Mouse (Mus musculus): ENCODE data around the gene Rad51c.

The Rad51c gene

DNA sequence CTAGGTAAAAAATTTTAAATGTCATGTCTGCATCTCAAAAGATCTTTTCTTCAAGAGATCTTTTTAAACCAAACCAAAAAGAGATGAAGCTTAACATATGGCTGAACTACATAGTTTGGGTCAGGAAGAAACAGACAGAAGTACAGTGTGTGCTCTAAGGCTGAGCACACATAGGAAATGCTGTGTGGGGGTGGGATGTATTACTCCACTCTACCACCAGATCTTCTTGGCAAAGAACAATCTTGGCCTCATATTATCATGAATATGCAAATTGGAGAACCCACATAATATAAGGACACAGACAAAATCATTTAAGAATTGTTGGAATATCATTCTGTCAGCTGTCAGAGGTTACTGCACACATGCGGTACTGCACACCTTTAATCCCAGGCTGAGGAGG is 19.1 kb downstream of the Rad51c start:
- in situ Hi-C loops (cut with MboI; ENCODE audit: low sequenced_read_pairs): no loop called here

DNA sequence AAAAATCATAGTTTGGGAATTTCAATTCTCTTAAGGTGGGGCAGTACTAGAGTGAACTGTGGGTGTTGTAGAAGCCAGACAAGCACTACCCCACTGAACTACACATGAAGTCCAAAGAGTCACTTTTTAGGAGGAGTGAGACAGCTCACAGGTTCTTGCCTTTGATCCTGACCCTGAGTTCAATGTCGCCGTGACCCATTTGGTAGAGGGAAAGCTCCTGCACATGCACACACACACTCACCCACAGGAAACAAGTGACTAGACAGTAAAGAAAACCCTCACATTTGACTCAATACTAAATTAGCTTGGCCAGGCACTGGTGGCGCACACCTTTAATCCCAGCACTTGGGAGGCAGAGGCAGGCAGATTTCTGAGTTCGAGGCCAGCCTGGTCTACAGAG is 20.2 kb downstream of the Rad51c start:
- in situ Hi-C loops (cut with MboI; ENCODE audit: low sequenced_read_pairs): no loop called here

DNA sequence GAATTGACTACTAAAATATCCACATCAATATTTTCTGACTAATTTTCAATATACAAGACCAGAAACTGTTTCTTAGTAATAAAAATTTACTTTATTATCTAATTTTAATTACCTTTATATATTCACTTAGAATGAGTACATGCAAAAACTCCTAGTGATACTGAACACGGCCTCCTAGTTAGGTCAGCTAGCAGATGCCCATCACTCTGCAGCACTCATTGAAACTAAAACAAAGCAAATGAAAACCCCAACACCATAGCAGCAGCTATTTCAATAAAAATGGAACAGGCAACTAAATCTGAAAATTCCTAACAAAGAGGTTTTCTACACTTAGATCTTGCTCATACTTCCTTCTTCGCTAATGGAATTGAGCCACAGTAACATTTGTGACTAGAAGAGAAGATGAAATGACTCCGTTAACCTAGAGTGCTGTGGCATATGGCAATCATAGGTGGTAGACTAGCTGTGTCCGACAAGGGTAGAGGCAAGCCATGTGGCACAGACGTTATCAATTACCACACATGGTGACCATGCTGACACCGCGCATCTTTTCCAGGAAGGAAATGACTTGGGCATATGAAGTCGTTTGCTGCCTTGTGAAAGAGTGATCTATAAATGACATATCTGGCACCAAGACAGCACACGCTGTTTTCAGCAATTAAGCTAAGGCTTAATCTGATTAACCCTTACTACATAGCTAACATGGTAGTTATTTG is 36.7 kb downstream of the Rad51c start:
- in situ Hi-C loops (cut with MboI; ENCODE audit: low sequenced_read_pairs): no loop called here

DNA sequence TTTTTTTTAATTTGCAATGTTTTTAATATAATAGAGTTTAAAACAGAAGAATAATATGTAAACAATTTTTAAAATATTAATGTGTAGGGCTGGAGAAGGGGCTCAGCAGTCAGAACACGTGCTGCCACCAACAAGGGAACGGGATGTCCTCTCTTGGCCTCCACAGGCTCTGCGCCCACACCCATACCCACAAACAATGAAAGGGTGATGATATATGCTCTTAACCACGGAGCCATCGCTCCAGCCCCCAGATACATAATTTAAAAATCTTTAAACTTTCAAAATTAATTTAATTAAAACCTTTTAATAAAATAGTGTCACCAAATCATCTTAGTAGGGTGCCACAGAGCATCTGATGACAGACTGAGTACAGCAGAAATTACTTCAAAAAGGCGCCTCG is 37.7 kb downstream of the Rad51c start:
- in situ Hi-C loops (cut with MboI; ENCODE audit: low sequenced_read_pairs): no loop called here

DNA sequence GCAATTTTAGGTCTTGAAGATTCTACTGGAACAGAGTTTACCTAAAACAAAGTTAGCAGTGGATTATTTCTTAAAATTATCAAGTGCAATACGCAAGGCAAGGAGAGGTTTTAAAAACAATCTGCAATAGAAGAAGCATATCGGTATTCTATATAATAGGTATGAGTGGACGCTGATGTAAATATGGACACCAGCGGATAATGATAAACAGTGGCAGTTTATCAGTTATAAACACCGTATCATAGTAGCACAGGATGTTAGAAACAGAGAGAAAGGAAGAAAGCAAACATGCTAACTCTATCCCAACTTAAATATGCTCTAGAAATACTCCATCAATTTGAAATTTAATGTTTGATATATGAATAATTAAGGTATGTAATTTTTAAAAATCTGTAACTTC is 39.6 kb downstream of the Rad51c start:
- in situ Hi-C loops (cut with MboI; ENCODE audit: low sequenced_read_pairs): no loop called here

DNA sequence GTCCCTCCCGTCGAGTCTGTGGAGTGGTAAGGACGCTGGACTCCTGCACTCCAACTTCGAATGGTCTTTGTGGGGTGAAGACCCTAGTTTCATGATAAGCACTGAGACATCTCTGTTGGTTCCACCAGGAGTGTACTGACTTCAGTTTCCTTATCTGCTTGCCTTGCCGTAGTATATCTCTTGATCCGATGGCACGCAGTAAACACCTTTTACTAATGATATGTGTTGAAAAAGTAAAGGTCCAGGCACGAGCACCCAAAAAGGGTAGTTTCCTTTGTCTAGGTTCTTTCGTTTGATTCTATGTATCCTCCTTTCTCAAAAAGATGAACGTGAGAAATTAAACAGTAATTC is 45.5 kb downstream of the Rad51c start:
- in situ Hi-C loops (cut with MboI; ENCODE audit: low sequenced_read_pairs): no loop called here

DNA sequence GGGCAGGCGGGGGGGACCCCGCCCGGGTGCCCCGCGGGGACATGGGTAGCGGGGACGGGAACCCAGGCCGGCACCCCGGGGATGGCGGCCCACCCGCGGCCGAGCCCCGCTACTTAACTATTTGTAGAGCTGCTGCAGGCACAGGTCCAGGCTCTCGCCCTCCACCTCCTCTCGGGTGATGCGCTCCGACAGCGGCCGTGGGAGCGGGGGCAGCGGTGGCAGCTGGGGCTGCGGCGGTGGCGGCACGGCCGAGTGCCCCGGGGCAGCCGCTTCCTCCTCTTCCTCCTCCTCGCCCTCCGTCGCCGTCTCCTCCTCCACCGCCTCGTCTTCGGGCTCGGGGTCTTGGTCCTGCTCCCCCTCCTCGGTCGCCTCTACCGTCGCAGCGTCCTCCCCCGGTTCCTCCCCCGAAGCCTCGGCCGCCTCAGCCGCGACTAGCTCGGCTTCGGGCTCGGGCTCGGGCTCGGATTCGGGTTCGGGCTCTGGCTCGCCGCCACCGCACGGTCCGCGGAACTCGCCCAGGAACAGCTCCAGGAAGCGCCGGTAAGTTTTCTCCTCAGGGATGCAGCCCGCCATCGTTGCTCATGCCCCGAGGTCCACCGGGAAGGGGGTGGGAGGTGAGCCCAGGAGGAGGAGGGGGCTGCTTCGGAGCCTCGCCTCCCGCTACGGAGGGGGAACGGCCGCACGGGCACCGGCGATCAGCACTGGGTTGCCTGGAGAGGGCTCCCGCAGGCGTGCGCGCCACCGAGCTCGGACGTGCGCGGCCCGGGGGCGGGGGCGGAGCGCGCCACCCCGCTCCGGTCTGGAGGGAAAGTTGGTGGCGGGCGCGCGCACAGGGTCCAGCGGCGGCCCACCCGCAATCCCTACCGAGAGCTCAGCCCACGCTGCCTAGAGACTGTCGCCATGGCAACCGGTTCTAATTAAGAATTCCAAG is 46.2 kb downstream of the Rad51c start, which contains the start of gene Ppm1e:
Ppm1e (minus strand) TSS at position 693 of the 931 bp plus-strand sequence.
- in situ Hi-C loops (cut with MboI; ENCODE audit: low sequenced_read_pairs): no loop called here

DNA sequence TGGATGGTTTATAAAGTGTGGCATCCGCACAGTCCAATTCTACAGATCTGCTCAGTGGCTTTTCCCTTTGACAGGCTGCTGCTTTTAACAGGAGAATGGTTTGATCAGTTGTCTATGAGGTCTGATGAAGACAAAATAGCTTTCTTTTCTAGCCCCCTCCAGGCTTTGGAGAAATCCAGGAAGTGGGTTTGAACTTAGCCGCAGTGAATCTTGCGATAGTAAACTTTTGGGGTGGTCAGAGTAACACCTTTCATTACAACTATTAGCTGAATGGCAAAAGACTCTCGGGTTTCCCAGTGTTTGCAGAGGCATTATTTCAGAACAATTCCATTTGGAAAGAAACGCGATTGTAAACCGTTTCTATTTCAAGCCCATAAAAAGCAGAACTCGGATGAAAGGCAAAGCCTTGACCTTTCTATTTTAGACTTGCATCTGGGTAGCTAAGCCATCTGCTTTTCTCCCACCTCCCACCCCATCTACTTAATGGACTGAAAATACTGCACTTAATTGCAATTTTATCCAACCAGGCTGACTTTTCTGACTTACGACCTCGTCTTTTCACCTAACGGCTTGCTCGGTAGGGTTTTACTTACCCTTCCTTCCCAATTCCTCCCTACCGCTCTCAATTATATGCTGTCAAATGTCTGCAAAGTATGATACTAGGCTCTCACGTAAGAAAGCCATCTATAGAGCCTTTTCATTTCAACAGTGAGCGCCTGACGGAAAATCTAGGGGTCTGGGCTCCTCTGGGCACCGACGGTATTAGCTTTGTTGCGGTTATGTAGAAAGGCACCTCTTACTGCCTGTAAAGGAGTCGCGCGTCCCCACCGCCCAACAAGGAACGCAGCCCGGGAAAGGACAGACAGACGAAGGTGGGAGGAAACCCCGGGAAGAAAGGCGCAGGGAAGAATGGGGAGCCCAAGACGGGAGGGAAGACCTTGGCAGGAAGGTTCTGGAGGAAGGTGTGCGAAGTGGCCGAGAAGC is 47.1 kb downstream of the Rad51c start:
- in situ Hi-C loops (cut with MboI; ENCODE audit: low sequenced_read_pairs): no loop called here

DNA sequence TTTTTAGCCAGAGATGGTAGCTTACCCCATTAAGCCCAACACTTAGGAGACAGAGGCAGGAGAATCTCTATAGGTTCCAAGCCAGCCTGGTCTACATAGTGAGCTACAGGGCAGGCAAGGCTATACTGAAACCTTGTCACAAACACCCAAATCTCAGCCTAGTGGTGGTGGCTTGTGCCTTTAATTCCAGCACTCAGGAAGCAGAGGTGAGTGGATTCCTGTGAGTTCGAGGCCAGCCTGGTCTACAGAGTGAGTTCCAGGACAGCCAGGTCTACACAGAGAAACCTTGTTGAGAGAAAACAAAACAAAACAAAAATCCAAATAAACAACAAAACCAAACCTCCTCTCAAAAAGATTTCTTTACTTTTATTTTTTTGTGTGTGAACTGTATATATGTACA is 49.9 kb downstream of the Rad51c start:
- in situ Hi-C loops (cut with MboI; ENCODE audit: low sequenced_read_pairs): no loop called here

DNA sequence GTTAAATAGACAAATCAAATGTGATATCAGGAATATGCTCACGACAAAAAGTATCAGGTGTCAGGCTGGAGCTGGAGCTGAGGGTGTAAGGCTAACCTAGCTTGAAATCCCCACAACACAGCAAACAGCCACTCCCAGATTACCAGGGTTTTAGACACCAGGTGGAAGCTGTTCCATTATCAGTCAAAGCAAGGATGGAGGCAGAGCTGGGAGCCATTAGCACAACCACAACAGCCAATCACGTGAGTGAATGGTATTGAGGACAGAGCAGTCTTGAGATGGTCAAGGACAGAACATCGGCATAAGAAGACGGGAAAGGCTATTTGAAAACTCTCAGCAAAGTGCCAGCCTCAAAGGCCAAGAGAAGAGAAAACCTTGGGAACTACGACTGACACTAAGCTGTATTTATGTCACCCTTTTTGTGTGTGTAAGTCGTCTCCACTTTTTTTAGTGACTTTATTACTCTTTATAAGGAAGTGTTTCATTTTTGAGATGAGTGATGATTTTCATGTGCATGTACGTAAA is 51.0 kb downstream of the Rad51c start:
- in situ Hi-C loops (cut with MboI; ENCODE audit: low sequenced_read_pairs): no loop called here
